Mouse (Mus musculus) cerebellum, adult 2 months (tissue): ENCODE measurements around the gene 6030452D12Rik.

Experiments used
- CTCF ChIP-seq: fragments of 200-500 bp; IDR thresholded peaks from 2 replicates; pipeline ENCODE4 v1.5.1; 2011; ENCODE audit warnings: low read depth, mild to moderate bottlenecking, control low read depth, low read length, moderate library complexity, borderline replicate concordance; ENCODE audit not compliant: insufficient read depth
- POLR2A ChIP-seq: fragments of 200-500 bp; IDR thresholded peaks from 2 replicates; pipeline ENCODE4 v1.6.1; 2011; ENCODE audit warnings: low read length, control low read depth, borderline replicate concordance; ENCODE audit not compliant: insufficient read depth

DNA sequence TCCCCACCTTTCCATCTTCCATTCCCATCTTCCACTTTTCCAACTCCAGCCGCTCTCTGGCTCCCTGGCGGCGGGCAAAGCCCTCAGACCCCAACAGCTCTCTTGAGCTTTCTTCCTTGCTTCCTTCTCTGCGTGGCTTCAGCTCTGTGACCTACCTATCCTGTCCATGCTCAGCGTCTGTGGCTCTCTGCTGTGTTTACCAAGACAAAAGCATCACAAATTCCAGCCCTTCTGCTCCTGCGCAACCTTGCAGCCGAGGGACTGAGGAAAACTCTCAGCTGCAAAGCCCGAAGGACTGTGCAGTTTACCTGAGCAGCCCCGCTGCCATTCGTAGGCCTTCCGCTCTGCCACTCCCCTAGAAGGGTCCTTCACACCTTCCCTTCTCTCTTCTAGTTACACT lies 46.3 kb upstream of the 6030452D12Rik start:
- TF ChIP-seq CTCF: no peak
- TF ChIP-seq POLR2A: no peak
